Mouse (Mus musculus) cortical plate, adult 2 months (tissue): ENCODE data around the gene Schip1. TPM values are rescaled to one million over a fixed set of nuclear protein-coding genes. Genes with fewer than 3 reads are reported as not detected.

Source experiments
- H3K27ac ChIP-seq: fragments of 200-500 bp; 2 replicates; pipeline ENCODE4 v1.5.1; 2012; ENCODE audit warnings: low read length, control low read depth, inconsistent platforms; ENCODE audit not compliant: insufficient read depth
- H3K4me1 ChIP-seq: fragments of 200-500 bp; 2 replicates; pipeline ENCODE4 v1.6.1; 2011; ENCODE audit warnings: low read length; ENCODE audit not compliant: control insufficient read depth, insufficient read depth
- H3K4me3 ChIP-seq: fragments of 200-500 bp; 2 replicates; pipeline ENCODE4 v1.5.1; 2011; ENCODE audit warnings: mild to moderate bottlenecking, low read length, control low read depth; ENCODE audit not compliant: insufficient read depth
- CTCF ChIP-seq: fragments of 200-500 bp; IDR thresholded peaks from 2 replicates; pipeline ENCODE4 v1.5.1; 2011; ENCODE audit warnings: mild to moderate bottlenecking, control low read depth, low read length; ENCODE audit not compliant: insufficient read depth; ENCODE audit errors: extremely low read depth
- POLR2A ChIP-seq: fragments of 200-500 bp; IDR thresholded peaks from 2 replicates; pipeline ENCODE4 v1.6.1; 2011; ENCODE audit warnings: mild to moderate bottlenecking, low read length, control low read depth; ENCODE audit not compliant: insufficient read depth; ENCODE audit errors: extremely low read depth
- polyA plus RNA-seq: library from polyadenylated mRNA; depleted of rRNA; stranded (reverse); fragments of >200 nt; gene quantifications from 2 replicates; pipeline ENCODE4 v1.2.3, GENCODE M21; 2012

Gene Schip1
- polyA plus RNA-seq, 1 experiment = 207 TPM

DNA sequence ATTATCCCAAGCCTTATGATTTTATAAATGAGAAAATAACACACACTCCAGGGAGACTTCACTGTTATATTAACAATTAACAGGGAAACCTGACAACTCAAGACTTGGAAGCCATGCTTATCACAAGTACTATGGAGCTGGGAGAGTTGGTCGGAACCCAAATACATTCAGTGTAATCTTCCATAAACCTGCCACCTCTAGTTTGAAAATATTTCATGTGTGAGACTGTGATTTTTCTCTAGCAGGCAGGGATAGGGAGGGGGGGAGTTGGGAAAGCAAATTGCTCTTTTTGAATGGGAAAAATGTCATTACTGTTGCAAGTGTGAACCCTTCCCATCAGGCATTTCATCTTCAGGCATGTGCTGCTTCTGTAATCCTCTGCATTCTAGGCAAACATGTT, 132.3 kb downstream of the Schip1 start:
- TF ChIP-seq POLR2A = no peak
- TF ChIP-seq CTCF = no peak
- Histone ChIP-seq H3K4me1 (no peaks in the 10 kb centered on the region), H3K4me3 (no peak overlapping the region), H3K27ac (no peak overlapping the region)

DNA sequence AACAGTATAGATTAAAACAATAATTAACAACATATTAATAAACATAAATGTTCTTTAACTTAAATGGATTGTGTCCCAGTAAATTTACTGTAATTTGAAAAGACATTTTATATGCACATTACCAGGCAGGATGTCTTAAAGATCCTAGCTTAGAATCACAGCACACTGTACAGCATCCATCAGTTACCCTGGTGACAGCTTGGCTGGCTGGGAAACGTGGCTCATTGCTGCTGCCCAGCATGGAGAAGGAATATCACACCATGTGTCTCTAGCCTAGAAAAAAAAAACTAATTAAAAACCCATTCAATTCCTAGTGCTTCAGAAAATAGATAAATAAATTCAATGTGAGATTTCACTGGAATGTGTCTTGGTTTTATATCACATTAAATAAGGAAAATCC, 136.6 kb downstream of the Schip1 start:
- TF ChIP-seq POLR2A (no peak), CTCF (no peak)
- no peak overlapping the region for H3K27ac ChIP-seq

DNA sequence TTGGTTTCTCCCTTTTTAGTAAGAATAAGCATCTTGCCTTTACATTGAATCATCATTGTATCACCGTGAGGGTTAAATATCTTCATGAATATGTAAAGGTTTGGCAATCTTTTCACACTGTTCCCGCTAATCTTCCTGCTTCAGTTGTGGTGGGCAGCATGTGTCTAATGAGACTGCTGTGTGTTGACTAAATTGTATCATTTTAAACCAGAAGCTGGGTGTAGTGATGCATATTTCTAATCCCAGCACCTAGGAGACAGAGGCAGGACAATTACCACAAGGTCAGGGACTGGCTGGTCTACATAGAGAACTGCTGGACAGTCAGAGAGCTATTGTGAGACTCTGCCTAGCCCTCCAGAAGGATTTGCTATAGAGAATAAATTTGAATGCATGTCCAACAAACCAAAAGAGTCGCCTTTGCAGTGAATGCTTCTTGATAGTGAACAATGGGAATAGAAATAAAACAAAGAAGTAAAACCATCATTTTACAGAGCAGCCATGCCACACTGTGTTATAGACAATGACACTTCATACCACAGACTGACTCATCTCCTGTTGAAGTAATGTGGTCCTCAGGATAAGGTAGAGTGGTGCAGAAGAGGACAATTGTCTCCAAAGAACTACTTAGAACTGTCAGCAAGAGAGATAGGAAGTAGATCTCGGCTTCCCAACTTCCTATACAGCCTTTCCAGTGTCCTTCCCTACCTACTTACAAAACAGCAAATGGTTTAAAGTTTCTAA, 137.7 kb downstream of the Schip1 start:
- Histone ChIP-seq H3K4me1 (no peaks in the 10 kb centered on the region), H3K27ac (no peak overlapping the region), H3K4me3 (no peak overlapping the region)
- no peak for TF ChIP-seq POLR2A
- no peak for TF ChIP-seq CTCF

More for the DNA sequence above, 136.6 kb downstream of the Schip1 start:
- Histone ChIP-seq H3K4me3 (no peak overlapping the region), H3K4me1 (no peaks in the 10 kb centered on the region)

- no peak overlapping the region for H3K4me3 ChIP-seq
- H3K4me1 ChIP-seq = no peaks in the 10 kb centered on the region
- TF ChIP-seq POLR2A = no peak
- no peak for TF ChIP-seq CTCF
- H3K27ac ChIP-seq = no peak overlapping the region
Measured at GRCm38 (mm10) chr3:68203934-68204467, 139.4 kb downstream of the Schip1 start.

- TF ChIP-seq POLR2A = no peak
- no peak for TF ChIP-seq CTCF
- H3K4me1 ChIP-seq = no peaks in the 10 kb centered on the region
- H3K4me3 ChIP-seq = no peak overlapping the region
- H3K27ac ChIP-seq = no peak overlapping the region
Measured at GRCm38 (mm10) chr3:68210422-68210821, 145.8 kb downstream of the Schip1 start.

DNA sequence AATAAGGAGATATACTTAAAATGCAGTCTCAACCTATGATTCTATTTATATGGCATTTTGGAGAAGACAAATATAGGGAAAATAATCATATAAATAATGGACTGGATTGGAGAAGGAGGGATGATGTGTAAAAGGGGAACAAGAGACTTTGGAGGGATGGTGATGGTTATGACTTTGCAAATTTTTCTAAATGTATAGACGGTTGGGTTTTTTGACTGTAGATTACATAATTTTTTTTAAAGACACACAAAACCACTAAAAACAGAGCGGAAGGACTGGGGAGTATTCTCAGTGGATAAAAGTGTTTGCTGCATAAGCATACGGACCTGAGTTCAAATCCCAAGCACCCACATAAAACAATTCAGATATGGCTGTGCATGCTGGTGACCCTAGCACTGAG, 156.8 kb downstream of the Schip1 start:
- H3K4me1 ChIP-seq = no peaks in the 10 kb centered on the region
- H3K27ac ChIP-seq = no peak overlapping the region
- no peak for TF ChIP-seq POLR2A
- no peak for TF ChIP-seq CTCF
- no peak overlapping the region for H3K4me3 ChIP-seq

- TF ChIP-seq POLR2A = no peak
- no peak for TF ChIP-seq CTCF
- no peak overlapping the region for H3K27ac ChIP-seq
- no peaks in the 10 kb centered on the region for H3K4me1 ChIP-seq
Measured at GRCm38 (mm10) chr3:68239887-68240286, 175.3 kb downstream of the Schip1 start.

GRCm38 (mm10) chr3:68243239-68243638, 178.6 kb downstream of the Schip1 start:
- H3K4me1 ChIP-seq = no peaks in the 10 kb centered on the region
- H3K4me3 ChIP-seq = no peak overlapping the region
- H3K27ac ChIP-seq = no peak overlapping the region
- TF ChIP-seq CTCF (no peak), POLR2A (no peak)

More at GRCm38 (mm10) chr3:68239887-68240286, 175.3 kb downstream of the Schip1 start:
- H3K4me3 ChIP-seq = no peak overlapping the region

DNA sequence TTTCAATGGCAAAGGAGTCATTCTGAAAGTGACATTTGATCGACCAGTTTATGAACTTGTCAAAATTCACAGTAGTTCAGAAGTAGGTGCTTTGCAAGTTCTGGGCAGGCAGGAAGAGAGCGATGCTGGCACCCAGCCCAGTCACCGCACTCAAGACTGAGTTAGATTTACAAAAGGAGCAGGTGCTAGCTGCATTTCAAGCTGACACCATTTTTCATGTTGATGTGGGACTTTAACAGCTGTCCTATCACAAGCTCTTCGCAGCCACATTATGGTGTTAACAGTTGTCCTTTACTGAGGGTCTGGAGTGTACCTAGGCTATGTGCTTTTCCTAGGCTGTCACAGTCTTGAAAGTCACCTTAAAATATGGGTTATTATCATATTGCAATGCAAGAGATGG, 181.6 kb downstream of the Schip1 start:
- TF ChIP-seq POLR2A (no peak), CTCF (no peak)
- H3K4me3 ChIP-seq = no peak overlapping the region
- H3K4me1 ChIP-seq = peaks cover 2% of the 10 kb centered on the region; the same call in 1 of the 2 replicates
- no peak overlapping the region for H3K27ac ChIP-seq

DNA sequence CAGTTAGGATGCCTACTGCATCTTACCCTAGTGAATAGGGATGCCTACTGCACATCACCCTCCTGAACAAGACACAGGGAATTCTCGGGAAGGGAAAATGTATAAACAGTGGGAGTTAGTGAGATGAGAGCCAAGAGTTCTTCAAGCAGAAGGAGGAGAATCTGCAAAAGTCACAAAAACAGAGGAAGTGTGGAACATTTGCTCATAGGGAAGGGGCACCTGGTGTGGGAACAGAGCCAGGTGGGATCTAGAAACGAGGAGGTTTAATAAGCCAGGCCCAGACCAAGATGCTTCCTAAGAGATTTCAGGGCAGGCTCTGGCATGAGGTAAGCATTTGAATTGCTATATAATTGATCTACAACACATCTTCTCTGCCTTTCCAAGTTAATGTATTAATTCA, 186.0 kb downstream of the Schip1 start:
- TF ChIP-seq CTCF (no peak), POLR2A (no peak)
- peaks cover 2% of the 10 kb centered on the region; the same call in 1 of the 2 replicates for H3K4me1 ChIP-seq
- H3K27ac ChIP-seq = no peak overlapping the region
- H3K4me3 ChIP-seq = no peak overlapping the region
